Mouse (Mus musculus) left cerebral cortex, adult 11 months (tissue): ENCODE measurements at regions not wholly inside any gene's neighbourhood (a gene's known extent, or its start where the extent isn't known, plus 50 kb on each side); places are given as distances from the start of the nearest gene placed in this dataset.

Experiments used
- DNase-seq: peaks from one replicate; pipeline ENCODE4 v3.0.0; 2022; ENCODE audit warnings: low spot score

DNA sequence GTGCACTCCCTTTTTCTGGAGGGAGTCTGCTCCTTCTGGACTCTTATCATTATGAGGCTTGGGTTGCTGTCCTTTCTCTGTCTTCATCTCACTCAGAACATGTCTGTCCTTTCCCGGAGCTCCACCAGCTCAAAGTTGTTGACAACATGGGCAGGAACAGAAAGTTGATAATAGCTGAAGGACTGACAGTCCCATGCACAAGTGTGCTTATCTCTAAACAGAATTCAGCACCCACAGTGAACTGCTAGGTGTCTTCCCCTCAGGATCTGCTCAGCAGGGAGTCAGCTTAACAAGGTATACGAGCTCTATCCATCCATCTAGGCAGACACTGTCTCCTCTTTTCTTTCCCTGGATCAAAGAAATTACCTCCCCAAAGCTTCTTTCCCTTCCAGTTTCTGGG is 89.2 kb upstream of the Rab11fip2 start:
- DNase-seq, result no peak

- DNase-seq, result no peak
These were observed 86.8 kb upstream of the Rab11fip2 start for GRCm38 (mm10) chr19:60030212-60030788.

DNA sequence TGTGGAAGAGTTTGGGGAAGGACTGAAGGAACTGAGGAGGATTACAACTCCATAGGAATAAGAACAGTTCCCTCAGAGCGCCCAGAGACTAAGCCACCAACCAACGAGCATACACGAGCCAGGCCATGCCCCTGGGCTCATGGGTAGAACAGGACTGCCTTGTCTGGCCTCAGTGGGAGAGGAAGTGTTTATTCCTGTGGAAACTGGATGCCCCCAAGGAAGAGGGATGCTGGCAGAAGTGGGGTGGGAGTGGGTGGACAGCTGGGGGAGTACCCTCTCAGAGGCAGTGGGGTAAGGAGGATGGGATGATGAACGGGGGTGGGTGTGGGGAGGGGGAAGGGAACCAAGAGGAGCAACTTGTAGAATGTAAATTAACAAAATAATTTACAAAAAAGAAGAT is 86.3 kb upstream of the Rab11fip2 start:
- DNase-seq, result no peak

- no peak for DNase-seq
These were observed 72.3 kb upstream of the Rab11fip2 start for GRCm38 (mm10) chr19:60015614-60016300.

GRCm38 (mm10) chr19:59995557-59995956 is 52.1 kb upstream of the Rab11fip2 start:
- DNase-seq, result no peak
